Mouse (Mus musculus) E14TG2a.4 (cell line): ENCODE measurements at regions not wholly inside any gene's neighbourhood (a gene's known extent, or its start where the extent isn't known, plus 50 kb on each side); places are given as distances from the start of the nearest gene placed in this dataset.

ENCODE experiments used
- CTCF ChIP-seq: conservative IDR thresholded peaks from 2 replicates; pipeline ENCODE4 v1.5.1; 2014; ENCODE audit warnings: low read length
- NANOG ChIP-seq: IDR thresholded peaks from 2 replicates; pipeline ENCODE4 v1.6.1; 2014; ENCODE audit warnings: borderline replicate concordance, low read length, mixed read lengths
- POU5F1 ChIP-seq: IDR thresholded peaks from 2 replicates; pipeline ENCODE4 v1.6.1; 2014; ENCODE audit warnings: low read length, borderline replicate concordance

DNA sequence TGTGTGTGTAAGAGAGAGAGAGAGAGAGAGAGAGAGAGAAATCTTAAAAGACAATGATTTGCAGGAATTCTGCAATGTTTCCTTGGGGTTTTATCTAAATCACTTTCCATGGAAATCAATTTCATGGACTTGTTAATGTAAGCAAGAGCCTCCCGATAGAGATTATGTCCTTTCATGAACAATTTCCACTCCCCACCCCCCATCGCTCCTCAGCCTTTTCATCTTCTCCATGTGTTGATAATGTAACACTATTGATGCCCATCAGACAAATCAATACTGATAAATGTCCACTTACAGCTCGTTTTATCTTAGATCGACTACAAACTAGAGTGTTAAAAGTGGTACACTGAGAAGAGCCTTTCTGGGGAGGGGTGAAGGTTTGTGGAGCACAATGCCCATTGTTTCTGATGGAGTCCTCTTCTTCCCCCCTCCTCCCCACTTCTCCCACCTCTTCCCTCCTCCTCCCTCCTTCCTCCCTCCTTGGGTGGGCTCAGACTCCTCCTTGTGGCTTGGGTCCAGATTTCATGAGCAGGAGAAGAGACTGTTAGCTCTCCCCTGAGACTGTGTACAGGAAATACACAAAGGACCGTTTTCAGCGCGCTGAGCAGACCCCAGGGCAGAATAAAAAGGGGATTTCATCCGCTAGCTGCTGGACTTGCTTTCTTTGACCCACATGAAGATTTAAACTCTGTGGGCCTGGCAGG is 111.7 kb upstream of the Tmem260 start:
- no peak for TF ChIP-seq CTCF
- TF ChIP-seq POU5F1 = no peak
- TF ChIP-seq NANOG = no peak
